Mouse (Mus musculus): ENCODE results near the gene P2rx6.

- no peak for TF ChIP-seq CTCF (IDR thresholded peaks at IDR 0.05; ENCODE audit: low read depth)
- no peak for TF ChIP-seq EP300 (IDR thresholded peaks at IDR 0.05; ENCODE audit: low read depth)
Measured at GRCm38 (mm10) chr16:17527606-17528005, 34.1 kb upstream of the P2rx6 start.

Data from heart, postnatal 0 days (tissue).